Mouse (Mus musculus): ENCODE results near the gene Sema3d. TPM values are rescaled to one million over a fixed set of nuclear protein-coding genes. Genes with fewer than 3 reads are reported as not detected.
A peak's percentile ranks its signal among the peaks of the same experiment; 100 is the strongest.

Gene Sema3d
- polyA plus RNA-seq (2012; fragmentation: generic; extraction: Trizol): 2.3 TPM
- long read RNA-seq, experiment 1, full-length matches to known transcripts: 3 of 3 reads
- long read RNA-seq, experiment 1, partial matches to known transcripts: 0 of 3 reads
- long read RNA-seq, experiment 1, other reads (novel, unspliced or antisense): 0 of 3 reads
- long read RNA-seq, experiment 2, full-length matches to known transcripts: 4 of 5 reads
- long read RNA-seq, experiment 2, partial matches to known transcripts: 0 of 5 reads
- long read RNA-seq, experiment 2, other reads (novel, unspliced or antisense): 1 of 5 reads

- no peaks in the 10 kb centered on the region for H3K79me2 ChIP-seq (ENCODE audit: control insufficient read depth, insufficient read depth)
- H3K36me3 ChIP-seq (ENCODE audit: control insufficient read depth, insufficient read depth): no peaks in the 10 kb centered on the region
- no peaks in the 10 kb centered on the region for H3K79me3 ChIP-seq (ENCODE audit: low read depth)
- H3ac ChIP-seq (ENCODE audit: control insufficient read depth, insufficient read length, low read depth): peak within 1 kb of the TSS; percentile 58
- no peak for TF ChIP-seq USF1 (IDR thresholded peaks at IDR 0.05; ENCODE audit: low read depth)
- TF ChIP-seq CTCF (IDR thresholded peaks at IDR 0.05; ENCODE audit: control insufficient read depth, insufficient read depth, insufficient read length): peak; percentile 99
- peak; percentile 77 for TF ChIP-seq MYOD1 (IDR thresholded peaks at IDR 0.05; ENCODE audit: control insufficient read depth, insufficient read length, low read depth)
- TF ChIP-seq MAX (IDR thresholded peaks at IDR 0.05): peak; percentile 26
- TF ChIP-seq MYOG (IDR thresholded peaks at IDR 0.05; ENCODE audit: control insufficient read depth, extremely low read depth, insufficient read length): no peak
- TF ChIP-seq FOSL1 (IDR thresholded peaks at IDR 0.05; ENCODE audit: insufficient read depth, low read length, poor library complexity, severe bottlenecking): no peak
- no peak for TF ChIP-seq CEBPB (IDR thresholded peaks at IDR 0.05; ENCODE audit: low read depth)
- peak within 1 kb of the TSS; percentile 26 for H3K4me3 ChIP-seq (ENCODE audit: insufficient read depth, poor library complexity, severe bottlenecking)
- no peaks in the 10 kb centered on the region for H3K27me3 ChIP-seq (ENCODE audit: control insufficient read depth, insufficient read depth, insufficient read length)
These were observed at the start of gene Sema3d for GRCm38 (mm10) chr5:12383133-12383959. TSS of gene Sema3d (plus strand) at chr5:12383385.

DNA sequence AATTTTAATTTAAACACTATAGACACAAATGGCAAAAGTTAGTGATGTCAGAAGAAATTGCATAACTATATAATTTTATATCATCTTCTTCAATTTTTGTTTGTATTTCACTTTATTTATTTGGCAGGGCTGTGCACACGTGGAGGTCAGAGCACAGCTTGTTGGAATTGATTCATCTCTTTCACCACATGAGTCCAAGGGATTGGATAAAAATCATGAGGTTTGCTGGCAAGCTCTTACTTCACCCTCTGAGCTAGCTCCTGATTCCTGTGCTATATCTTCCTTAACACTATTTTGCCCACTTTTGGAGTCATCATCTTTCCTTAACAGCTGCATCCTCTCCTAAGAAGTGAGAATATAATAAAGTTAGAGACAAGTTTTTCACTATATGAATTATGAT is 5.9 kb upstream of the Sema3d start:
- Histone ChIP-seq H3ac (ENCODE audit: control insufficient read depth, insufficient read length, low read depth) (no peak overlapping the region), H3K27me3 (ENCODE audit: control insufficient read depth, insufficient read depth, insufficient read length) (no peaks in the 10 kb centered on the region), H3K36me3 (ENCODE audit: control insufficient read depth, insufficient read depth) (no peaks in the 10 kb centered on the region)

DNA sequence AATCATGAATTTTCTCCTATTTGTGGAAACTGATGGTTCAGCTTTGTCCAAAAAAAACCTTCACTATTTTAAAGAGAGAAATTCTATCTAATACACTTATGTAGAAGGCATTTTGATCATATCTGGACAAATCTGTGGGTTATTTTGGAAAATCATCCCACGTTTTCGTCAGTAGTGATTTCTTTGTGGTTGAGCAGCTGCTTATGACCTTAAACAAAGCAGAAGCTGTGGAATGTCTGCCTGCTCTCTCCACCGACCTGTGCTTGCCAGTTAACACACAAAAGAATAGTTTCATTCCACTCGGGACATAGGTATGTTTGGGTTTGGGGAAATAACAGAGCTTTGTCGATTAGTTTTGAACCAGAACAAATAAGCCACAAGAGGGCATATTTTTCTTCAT is 4.3 kb upstream of the Sema3d start:
- TF ChIP-seq MAX (IDR thresholded peaks at IDR 0.05) (no peak), MYOD1 (IDR thresholded peaks at IDR 0.05; ENCODE audit: control insufficient read depth, insufficient read length, low read depth) (peak; percentile 64)
- Histone ChIP-seq H3K79me3 (ENCODE audit: low read depth) (no peaks in the 10 kb centered on the region), H3K36me3 (ENCODE audit: control insufficient read depth, insufficient read depth) (no peaks in the 10 kb centered on the region), H3ac (ENCODE audit: control insufficient read depth, insufficient read length, low read depth) (no peak overlapping the region), H3K27me3 (ENCODE audit: control insufficient read depth, insufficient read depth, insufficient read length) (no peaks in the 10 kb centered on the region), H3K79me2 (ENCODE audit: control insufficient read depth, insufficient read depth) (no peaks in the 10 kb centered on the region), H3K4me3 (ENCODE audit: insufficient read depth, poor library complexity, severe bottlenecking) (no peak overlapping the region)

More for the DNA sequence above, 5.9 kb upstream of the Sema3d start:
- Histone ChIP-seq H3K4me3 (ENCODE audit: insufficient read depth, poor library complexity, severe bottlenecking) (no peak overlapping the region), H3K79me2 (ENCODE audit: control insufficient read depth, insufficient read depth) (no peaks in the 10 kb centered on the region), H3K79me3 (ENCODE audit: low read depth) (no peaks in the 10 kb centered on the region)
- no peak for TF ChIP-seq MAX (IDR thresholded peaks at IDR 0.05)
- no peak for TF ChIP-seq MYOD1 (IDR thresholded peaks at IDR 0.05; ENCODE audit: control insufficient read depth, insufficient read length, low read depth)
- no peak for TF ChIP-seq FOSL1 (IDR thresholded peaks at IDR 0.05; ENCODE audit: insufficient read depth, low read length, poor library complexity, severe bottlenecking)
- TF ChIP-seq MYOG (IDR thresholded peaks at IDR 0.05; ENCODE audit: control insufficient read depth, extremely low read depth, insufficient read length): no peak
- no peak for TF ChIP-seq CTCF (IDR thresholded peaks at IDR 0.05; ENCODE audit: control insufficient read depth, insufficient read depth, insufficient read length)
- no peak for TF ChIP-seq USF1 (IDR thresholded peaks at IDR 0.05; ENCODE audit: low read depth)
- TF ChIP-seq CEBPB (IDR thresholded peaks at IDR 0.05; ENCODE audit: low read depth): no peak

- no peak overlapping the region for H3K4me3 ChIP-seq (ENCODE audit: insufficient read depth, poor library complexity, severe bottlenecking)
- no peaks in the 10 kb centered on the region for H3K36me3 ChIP-seq (ENCODE audit: control insufficient read depth, insufficient read depth)
- H3K79me2 ChIP-seq (ENCODE audit: control insufficient read depth, insufficient read depth): no peaks in the 10 kb centered on the region
- H3K27me3 ChIP-seq (ENCODE audit: control insufficient read depth, insufficient read depth, insufficient read length): no peaks in the 10 kb centered on the region
- H3ac ChIP-seq (ENCODE audit: control insufficient read depth, insufficient read length, low read depth): no peak overlapping the region
- TF ChIP-seq CTCF (IDR thresholded peaks at IDR 0.05; ENCODE audit: control insufficient read depth, insufficient read depth, insufficient read length): no peak
- no peak for TF ChIP-seq MYOD1 (IDR thresholded peaks at IDR 0.05; ENCODE audit: control insufficient read depth, insufficient read length, low read depth)
- TF ChIP-seq FOSL1 (IDR thresholded peaks at IDR 0.05; ENCODE audit: insufficient read depth, low read length, poor library complexity, severe bottlenecking): no peak
- no peak for TF ChIP-seq MYOG (IDR thresholded peaks at IDR 0.05; ENCODE audit: control insufficient read depth, extremely low read depth, insufficient read length)
- no peak for TF ChIP-seq CEBPB (IDR thresholded peaks at IDR 0.05; ENCODE audit: low read depth)
- TF ChIP-seq MAX (IDR thresholded peaks at IDR 0.05): no peak
- no peak for TF ChIP-seq USF1 (IDR thresholded peaks at IDR 0.05; ENCODE audit: low read depth)
- H3K79me3 ChIP-seq (ENCODE audit: low read depth): no peaks in the 10 kb centered on the region
These were observed 1.2 kb upstream of the Sema3d start for GRCm38 (mm10) chr5:12382010-12382409.

DNA sequence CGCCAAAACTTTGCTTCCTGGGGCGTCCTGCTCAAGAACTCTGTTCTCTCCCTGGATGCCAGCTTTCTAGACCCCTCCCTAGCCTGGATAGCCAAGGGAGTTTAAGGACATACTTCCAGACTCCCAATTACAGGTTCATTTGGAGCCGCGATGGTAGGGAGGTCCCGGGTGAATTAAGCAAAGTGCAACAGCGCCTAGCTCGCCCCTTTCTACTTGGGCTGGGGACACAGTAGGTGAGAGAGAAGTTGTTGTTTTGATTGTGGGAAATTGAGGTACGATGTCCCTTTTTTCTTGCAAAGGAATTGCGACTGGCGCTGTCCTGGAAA is 738 bp downstream of the Sema3d start:
- TF ChIP-seq USF1 (IDR thresholded peaks at IDR 0.05; ENCODE audit: low read depth): no peak
- no peak for TF ChIP-seq MAX (IDR thresholded peaks at IDR 0.05)
- no peak for TF ChIP-seq FOSL1 (IDR thresholded peaks at IDR 0.05; ENCODE audit: insufficient read depth, low read length, poor library complexity, severe bottlenecking)
- TF ChIP-seq MYOD1 (IDR thresholded peaks at IDR 0.05; ENCODE audit: control insufficient read depth, insufficient read length, low read depth): no peak
- no peak for TF ChIP-seq MYOG (IDR thresholded peaks at IDR 0.05; ENCODE audit: control insufficient read depth, extremely low read depth, insufficient read length)
- no peak for TF ChIP-seq CTCF (IDR thresholded peaks at IDR 0.05; ENCODE audit: control insufficient read depth, insufficient read depth, insufficient read length)
- no peak for TF ChIP-seq CEBPB (IDR thresholded peaks at IDR 0.05; ENCODE audit: low read depth)

More for the DNA sequence above, 738 bp downstream of the Sema3d start:
- Histone ChIP-seq H3K36me3 (ENCODE audit: control insufficient read depth, insufficient read depth) (no peaks in the 10 kb centered on the region), H3K79me3 (ENCODE audit: low read depth) (no peaks in the 10 kb centered on the region), H3K4me3 (ENCODE audit: insufficient read depth, poor library complexity, severe bottlenecking) (peak overlapping the region; percentile 26), H3K79me2 (ENCODE audit: control insufficient read depth, insufficient read depth) (no peaks in the 10 kb centered on the region), H3ac (ENCODE audit: control insufficient read depth, insufficient read length, low read depth) (peak overlapping the region; percentile 58), H3K27me3 (ENCODE audit: control insufficient read depth, insufficient read depth, insufficient read length) (no peaks in the 10 kb centered on the region)
